Mouse (Mus musculus) brain, embryonic 14.5 days (tissue): Measurements from ENCODE around the gene Gpc3.

Experiments
- CTCF ChIP-seq: fragments of 200-500 bp; IDR thresholded peaks from 2 replicates; pipeline ENCODE4 v1.5.1; 2012; ENCODE audit warnings: inconsistent platforms, mild to moderate bottlenecking, moderate library complexity, borderline replicate concordance; ENCODE audit not compliant: insufficient read depth, insufficient read length; ENCODE audit errors: extremely low read depth
- POLR2A ChIP-seq: fragments of 200-500 bp; IDR thresholded peaks from 2 replicates; pipeline ENCODE4 v1.6.1; 2012; ENCODE audit warnings: mild to moderate bottlenecking, inconsistent platforms, borderline replicate concordance; ENCODE audit not compliant: poor library complexity, insufficient read depth, insufficient read length, severe bottlenecking; ENCODE audit errors: extremely low read depth

DNA sequence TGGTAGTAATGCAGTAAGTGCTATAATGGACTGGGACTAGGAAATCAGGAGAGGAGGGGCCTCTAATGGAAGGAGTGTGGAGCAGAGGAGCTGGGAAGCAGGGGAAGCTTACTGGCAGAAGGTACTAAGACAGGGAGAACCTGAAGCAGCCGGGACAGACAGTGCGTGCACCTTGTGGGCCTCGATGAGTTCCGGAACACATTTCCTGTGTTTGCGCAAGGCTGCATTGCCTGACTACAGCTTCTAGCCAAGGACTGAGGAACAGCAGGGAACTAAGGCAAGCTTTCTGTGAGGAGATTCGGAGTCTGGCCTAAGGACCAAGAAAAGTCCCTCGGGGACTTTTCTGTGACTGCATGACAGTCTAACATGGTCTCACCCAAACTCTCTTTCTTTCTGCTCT is 30.6 kb upstream of the Gpc3 start:
- no peak for TF ChIP-seq CTCF
- no peak for TF ChIP-seq POLR2A
